Mouse (Mus musculus) stomach, postnatal 0 days (tissue): ENCODE measurements at regions not wholly inside any gene's neighbourhood (a gene's known extent, or its start where the extent isn't known, plus 50 kb on each side); places are given as distances from the start of the nearest gene placed in this dataset.

Source experiments
- CTCF ChIP-seq: IDR thresholded peaks from 2 replicates; pipeline ENCODE4 v1.5.1; 2016; ENCODE audit warnings: antibody characterized with exemption, low read depth, mild to moderate bottlenecking, moderate library complexity
- EP300 ChIP-seq: optimal IDR thresholded peaks from 2 replicates; pipeline ENCODE3; 2016; ENCODE audit warnings: antibody characterized with exemption

DNA sequence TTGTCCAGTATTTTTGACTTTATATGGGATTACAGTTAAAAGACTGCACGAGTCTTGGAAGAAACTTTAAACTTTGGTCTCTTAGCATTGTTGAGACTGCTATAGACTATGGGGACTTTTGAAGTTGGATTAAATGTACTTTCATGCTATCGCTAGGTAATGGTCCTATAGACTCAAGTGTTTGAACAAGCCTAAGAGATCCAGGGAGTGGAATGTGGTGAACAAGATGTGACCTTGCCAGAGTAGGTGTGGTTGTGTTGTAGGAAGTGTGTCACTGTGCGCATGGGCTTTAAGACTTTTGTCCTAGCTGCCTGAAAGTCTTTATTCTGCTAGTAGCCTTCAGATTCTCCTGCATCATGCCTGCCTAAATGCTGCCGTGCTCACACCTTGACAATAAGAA is 269.5 kb downstream of the Bmp2 start:
- TF ChIP-seq CTCF = no peak
- TF ChIP-seq EP300 = no peak
